Mouse (Mus musculus) kidney, postnatal 10 days (tissue): Measurements from ENCODE around the gene Hist1h2bk.
"Not testable (repeated sequence)": the region's sequence is repeated elsewhere in the genome, so short reads cannot be mapped to it uniquely, and the experiment has no call there.

Source experiments
- DNase-seq: peaks from one replicate; pipeline ENCODE4 v3.0.0; 2021; ENCODE audit warnings: mixed read lengths

Hist1h2bk gene

DNA sequence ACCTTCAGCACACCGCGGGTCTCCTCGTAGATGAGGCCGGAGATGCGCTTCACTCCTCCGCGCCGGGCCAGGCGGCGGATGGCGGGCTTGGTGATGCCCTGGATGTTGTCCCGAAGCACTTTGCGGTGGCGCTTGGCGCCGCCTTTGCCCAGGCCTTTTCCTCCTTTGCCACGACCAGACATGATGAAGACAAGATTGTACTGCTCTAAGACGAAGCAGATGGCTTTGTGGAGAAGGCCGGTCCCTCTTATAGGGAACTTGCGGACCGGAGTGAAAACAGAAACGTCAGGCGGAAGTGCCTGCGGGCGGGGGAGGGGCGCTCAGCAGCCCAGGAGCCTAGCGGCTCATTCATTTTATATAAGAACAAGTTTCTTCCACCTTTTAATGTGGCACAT is 5.5 kb downstream of the Hist1h2bk start, which contains the start of gene Hist1h4i:
Gene Hist1h4i (minus strand): TSS at position 221 of the 395 bp plus-strand sequence.
- DNase-seq, result peak; percentile 97

GRCm38 (mm10) chr13:22041651-22042567 is 6.2 kb downstream of the Hist1h2bk start:
- no peak for DNase-seq

GRCm38 (mm10) chr13:22042568-22043502 is 7.2 kb downstream of the Hist1h2bk start, which contains the start of the genes Hist1h2ag and Hist1h2bj:
TSS of gene Hist1h2ag (minus strand) at chr13:22042944.
TSS of gene Hist1h2bj (plus strand) at chr13:22043214.
- peak; percentile 85 for DNase-seq

DNA sequence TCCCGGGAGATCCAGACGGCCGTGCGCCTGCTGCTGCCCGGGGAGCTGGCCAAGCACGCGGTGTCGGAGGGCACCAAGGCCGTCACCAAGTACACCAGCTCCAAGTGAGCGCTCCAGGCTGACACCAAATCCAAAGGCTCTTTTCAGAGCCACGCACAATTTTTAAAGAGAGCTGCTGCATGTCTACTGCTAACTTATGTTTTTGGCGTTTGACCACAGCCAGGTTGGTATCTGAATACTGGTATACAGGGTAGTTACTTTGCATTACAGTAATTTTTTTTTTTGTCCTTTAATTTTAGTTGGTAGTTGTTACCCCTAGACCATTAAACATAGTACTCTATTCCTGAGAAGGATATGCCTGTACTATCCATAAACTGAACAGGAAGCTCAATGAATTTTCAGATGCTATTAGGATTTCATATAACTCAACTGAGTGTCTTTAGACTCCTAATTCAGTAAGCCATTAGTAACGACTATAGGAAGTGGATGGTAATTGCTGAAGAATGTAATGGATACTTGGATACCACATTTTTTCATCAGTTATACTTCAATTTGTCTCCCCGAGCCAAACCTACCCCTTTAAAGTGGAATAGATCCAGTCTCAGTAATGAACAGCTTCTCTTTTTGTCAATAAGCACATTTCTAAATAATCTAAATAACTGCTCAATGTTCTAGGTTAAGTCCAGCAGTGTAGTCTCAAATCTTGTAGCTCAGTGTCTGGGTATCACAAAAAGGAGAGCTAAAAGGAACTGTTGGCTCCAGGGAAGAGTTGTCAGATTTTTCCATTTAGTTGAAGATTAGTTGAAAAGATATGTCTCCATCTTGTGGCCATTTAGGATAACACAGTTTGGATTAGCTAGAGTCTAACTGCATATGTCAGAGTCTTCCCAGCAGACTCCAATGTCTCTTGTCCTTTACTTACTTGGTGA is 8.1 kb downstream of the Hist1h2bk start:
- no peak for DNase-seq

DNA sequence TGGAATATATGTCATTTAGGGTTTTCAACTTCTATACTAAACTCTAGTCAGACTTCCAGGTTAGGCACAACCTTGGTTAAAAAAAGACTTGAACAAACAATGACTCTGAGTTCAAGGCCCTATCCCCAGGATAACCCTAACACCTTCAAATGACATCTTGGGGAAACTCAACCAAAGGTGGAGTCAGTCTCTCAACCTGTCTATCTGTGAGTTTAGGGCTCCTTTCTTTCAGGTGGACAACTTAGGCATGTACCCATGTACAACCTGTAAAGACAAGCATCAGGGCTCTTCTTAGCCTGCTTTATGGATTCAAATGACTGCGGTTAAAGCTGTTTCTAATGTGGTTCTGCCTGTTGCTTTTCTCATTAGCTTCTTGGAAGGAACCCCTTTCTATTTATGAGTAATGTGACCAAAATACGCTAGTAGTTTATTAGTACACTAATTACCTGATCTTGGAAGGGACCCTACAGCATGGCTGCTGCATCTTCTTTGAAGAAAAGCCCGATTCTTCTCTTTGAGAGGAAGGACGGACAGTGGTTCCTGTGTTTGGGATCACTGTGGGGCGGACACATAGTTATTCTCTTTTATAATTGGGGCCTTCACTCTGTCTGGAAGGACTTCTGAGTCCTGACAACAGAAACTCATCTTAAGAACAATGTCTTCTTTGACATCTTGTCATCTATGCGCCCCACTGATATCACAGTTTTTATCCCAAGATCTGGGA is 8.9 kb downstream of the Hist1h2bk start:
- DNase-seq, result no peak

GRCm38 (mm10) chr13:22045311-22045710 is 9.6 kb downstream of the Hist1h2bk start:
- DNase-seq, result no peak

DNA sequence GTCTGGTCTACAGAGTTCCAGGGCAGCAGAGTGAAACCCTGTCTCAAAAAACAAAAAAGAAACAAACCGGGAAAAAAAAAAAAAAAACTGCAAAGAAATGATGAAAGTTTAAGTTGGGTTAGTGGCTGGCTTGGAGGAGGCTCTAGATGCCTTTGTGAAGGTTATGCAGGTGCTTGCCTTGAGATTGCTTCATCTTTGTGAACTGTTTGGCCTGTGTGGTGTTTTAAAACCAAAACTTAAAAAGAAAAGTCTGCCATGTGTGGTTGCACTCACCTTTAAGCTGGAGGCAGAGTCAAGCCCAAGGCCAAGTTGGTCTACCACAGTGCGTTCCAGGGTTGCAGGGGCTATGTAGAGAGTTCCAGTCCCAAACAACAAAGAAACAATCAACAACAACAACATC is 13.4 kb downstream of the Hist1h2bk start:
- DNase-seq, result no peak

DNA sequence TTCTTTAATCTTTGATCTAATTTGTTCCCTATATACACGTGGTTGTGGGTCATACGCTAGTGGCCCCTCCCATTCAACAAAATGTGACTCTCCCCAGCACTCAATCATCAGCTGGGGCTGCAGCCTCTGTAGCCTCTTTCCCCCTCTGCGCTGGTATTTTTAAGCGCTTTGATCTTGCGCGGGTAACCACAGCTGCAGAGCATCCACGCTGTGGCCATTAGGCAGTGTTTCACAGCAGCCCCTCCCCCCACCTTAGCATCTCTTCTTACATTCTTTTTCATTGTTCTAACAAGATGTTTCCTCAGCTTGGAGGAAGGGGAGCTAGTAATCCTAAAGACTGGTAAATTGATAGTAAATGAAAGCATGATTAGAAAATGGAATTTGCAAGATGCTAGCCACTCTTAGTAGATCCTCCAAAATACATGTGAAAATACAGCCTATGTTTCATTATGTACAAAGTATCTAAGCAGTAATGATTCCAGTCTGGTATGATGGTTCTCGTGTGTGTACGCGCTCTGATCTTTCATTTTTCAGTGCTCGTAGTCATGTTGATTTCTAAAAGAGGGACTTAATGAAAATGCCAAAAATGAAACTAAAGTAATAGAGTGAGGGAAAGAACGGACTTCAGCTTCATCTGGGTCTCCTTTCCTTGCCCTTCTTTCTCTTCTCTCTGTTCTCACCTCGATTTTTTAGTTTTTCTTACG is 14.2 kb downstream of the Hist1h2bk start:
- peak; percentile 59 for DNase-seq

DNA sequence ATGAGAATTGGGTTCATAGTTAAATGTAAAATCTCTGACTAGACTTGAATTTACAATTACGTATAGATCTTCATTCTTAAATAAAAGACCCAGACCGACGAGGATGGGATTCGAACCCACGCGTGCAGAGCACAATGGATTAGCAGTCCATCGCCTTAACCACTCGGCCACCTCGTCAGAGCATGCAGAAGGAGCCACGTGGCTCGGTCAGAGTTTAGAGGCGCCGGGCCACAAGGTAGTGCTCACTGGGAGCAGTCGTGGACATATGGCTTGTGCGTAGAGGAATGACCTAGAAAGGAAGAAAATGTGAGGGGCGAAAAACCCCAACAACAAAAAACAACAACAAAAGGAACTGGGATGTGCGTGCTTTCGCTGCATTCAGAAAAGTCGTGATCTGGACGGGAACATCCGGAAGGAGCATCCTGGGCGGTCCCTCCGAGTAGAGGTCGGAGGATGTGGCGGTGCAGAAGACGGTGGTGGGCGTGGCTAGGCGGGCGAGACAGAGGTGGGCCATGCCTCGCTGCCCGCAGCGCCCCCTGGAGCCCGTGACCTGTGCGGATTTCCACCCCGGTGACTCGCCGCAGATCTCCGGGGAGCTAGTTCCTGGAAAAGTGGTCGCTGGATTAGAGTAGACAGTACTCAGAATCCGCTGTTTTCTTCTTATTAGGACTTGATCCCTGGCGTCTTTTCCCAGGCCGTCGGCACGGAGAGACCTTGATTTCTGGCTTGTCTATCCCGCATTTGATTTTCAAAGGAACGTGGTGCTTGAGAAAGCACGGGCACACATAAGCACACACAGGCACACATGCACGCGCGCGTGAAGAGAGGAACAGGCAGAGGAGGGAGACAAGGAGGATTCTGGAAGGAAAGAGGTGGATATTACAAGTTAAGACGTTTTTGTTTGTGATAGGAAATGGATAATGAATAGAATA is 15.2 kb downstream of the Hist1h2bk start:
- DNase-seq, result peak; percentile 95

GRCm38 (mm10) chr13:22051523-22051859 is 15.8 kb downstream of the Hist1h2bk start:
- DNase-seq, result no peak

- DNase-seq, result no peak
These were observed 18.1 kb downstream of the Hist1h2bk start for GRCm38 (mm10) chr13:22053754-22054153.

DNA sequence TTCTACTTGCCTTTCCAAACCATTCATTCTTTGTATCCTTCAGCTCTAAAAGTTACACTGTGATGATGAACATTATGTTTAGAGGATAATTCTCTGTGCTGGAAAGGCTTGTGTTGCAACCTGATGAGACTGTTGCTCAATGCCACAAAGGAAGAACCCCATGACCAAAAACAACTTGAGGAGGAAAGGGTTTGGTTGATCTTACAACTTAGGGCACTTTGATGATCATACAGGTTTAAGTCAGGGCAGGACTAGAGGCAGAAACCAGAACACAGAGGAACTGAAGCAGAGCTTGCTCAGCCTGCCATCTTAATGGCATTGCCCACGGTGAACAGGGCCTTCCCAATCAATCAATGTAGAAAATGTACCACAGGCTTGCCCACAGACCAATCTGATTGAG is 25.8 kb downstream of the Hist1h2bk start:
- no peak for DNase-seq

DNA sequence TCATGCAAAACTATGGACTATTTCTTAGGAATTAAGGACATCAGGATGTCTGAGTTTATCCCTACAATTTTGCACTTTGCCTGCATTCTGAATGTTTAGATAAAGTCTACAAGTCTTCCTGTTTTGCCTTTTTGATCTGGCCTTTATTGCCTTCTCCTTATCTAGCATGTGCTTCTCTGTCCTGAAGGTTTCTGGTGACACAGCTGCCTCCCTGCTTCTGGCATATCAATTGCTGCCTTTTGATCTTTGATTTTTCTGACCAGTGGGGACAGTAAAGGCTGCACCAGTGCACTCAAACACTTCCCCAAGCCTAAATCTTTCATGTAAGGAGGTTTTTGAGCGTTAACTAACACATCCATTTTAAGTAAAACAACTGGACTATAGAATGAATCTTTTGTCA is 27.8 kb downstream of the Hist1h2bk start:
- DNase-seq, result no peak

GRCm38 (mm10) chr13:22084140-22084539 is 48.5 kb downstream of the Hist1h2bk start, which contains the start of gene Vmn1r188:
TSS of gene Vmn1r188 (plus strand) at chr13:22084440.
- not testable (repeated sequence) for DNase-seq
